9 mouse cellular contexts compared by ENCODE assay signal in the genomic region with DNA sequence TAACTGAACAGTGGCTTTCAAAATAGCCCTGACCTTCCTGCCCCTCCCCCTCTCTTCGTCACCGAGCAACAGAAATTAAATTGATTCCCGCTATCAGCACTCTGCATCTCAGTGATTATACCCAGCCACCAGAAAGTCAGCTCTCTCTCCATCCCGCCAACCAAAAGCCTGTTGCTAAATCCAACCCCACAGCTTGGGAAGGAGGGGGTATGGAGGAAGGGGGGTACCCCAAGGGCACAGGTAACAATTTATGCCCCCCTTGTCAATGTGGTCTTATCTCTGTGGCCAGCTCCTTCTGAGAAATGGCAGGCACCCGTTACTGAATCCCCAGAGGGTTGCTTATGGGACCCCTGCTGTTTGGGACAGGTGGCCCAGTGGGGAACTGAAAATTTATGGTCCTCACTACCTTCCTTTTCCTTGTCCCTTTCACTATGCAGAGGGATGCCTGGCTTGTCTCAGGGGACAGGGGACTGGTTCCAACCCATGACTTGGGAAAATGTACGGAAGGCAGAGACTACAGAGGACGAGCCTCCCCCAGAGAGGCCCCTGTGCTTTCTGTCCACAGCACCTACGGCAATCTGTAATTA.
DNase-seq lines count a peak whose midpoint lies in the region; ATAC-seq and TF ChIP-seq lines count a peak whose summit lies in the region.
"Had no signal": no experiment of that assay in that cellular context is flagged by ENCODE, and none has a peak within 500 bp of the region (broad histone marks: within the 10 kb centered on the region; RNA-seq: fewer than 3 reads in every experiment).

No protein-coding gene starts in this region.

- 47% methylated on average over 8 of the region's 8 CpGs for WGBS in lung, embryonic 16.5 days
- 16% methylated on average over 8 of the region's 8 CpGs for WGBS in limb, embryonic 12.5 days
- 59% methylated on average over 8 of the region's 8 CpGs for WGBS in stomach, postnatal 0 days

- H3K4me1 ChIP-seq in lung, embryonic 16.5 days (replicated peaks; ENCODE audit: control insufficient read depth, insufficient read depth, low read length), result peaks cover 69% of the 10 kb centered on the region
- H3K4me1 ChIP-seq in limb, embryonic 12.5 days (replicated peaks), result peaks cover 95% of the 10 kb centered on the region
- H3K4me1 ChIP-seq in stomach, postnatal 0 days (replicated peaks; ENCODE audit: control insufficient read depth, insufficient read depth), result peaks cover 25% of the 10 kb centered on the region

- H3K4me3 ChIP-seq in lung, embryonic 16.5 days (ENCODE audit: low read length), result no peak overlapping the region
- H3K4me3 ChIP-seq in limb, embryonic 12.5 days (replicated peaks), result no peak overlapping the region
- H3K4me3 ChIP-seq in stomach, postnatal 0 days (ENCODE audit: low read depth, low read length), result no peak overlapping the region

- no peaks in the 10 kb centered on the region for H3K36me3 ChIP-seq in lung, embryonic 16.5 days (ENCODE audit: control insufficient read depth, insufficient read depth, low read length)
- no peaks in the 10 kb centered on the region for H3K36me3 ChIP-seq in limb, embryonic 12.5 days
- no peaks in the 10 kb centered on the region for H3K36me3 ChIP-seq in stomach, postnatal 0 days (ENCODE audit: control insufficient read depth, insufficient read depth, low read length)

- no peak for TF ChIP-seq CTCF in stomach, postnatal 0 days (IDR thresholded peaks at IDR 0.05; ENCODE audit: low read depth)

- H3K4me2 ChIP-seq in lung, embryonic 16.5 days (ENCODE audit: low read depth, low read length), result no peak overlapping the region
- H3K4me2 ChIP-seq in limb, embryonic 12.5 days, result peak overlapping the region; percentile 40
- no peak overlapping the region for H3K4me2 ChIP-seq in stomach, postnatal 0 days (replicated peaks; ENCODE audit: low read depth)

- no peak for TF ChIP-seq EP300 in stomach, postnatal 0 days (optimal IDR thresholded peaks at IDR 0.05)

- H3K9me3 ChIP-seq in lung, embryonic 16.5 days (ENCODE audit: control insufficient read depth, low read length), result no peaks in the 10 kb centered on the region
- H3K9me3 ChIP-seq in limb, embryonic 12.5 days, result no peaks in the 10 kb centered on the region
- no peaks in the 10 kb centered on the region for H3K9me3 ChIP-seq in stomach, postnatal 0 days (ENCODE audit: control insufficient read depth, low read length)

- DNase-seq in adrenal gland, adult 2 months, result peak; percentile 57
- no peak for DNase-seq in adrenal gland, postnatal 4 days (ENCODE audit: low spot score in 2 of 2)
- no peak for DNase-seq in lung, postnatal 4 days
- DNase-seq in stomach, postnatal 0 days (ENCODE audit: low spot score), result no peak
- DNase-seq in gastrocnemius, postnatal 4 days (ENCODE audit: low spot score in 2 of 2), result no peak
- no peak for DNase-seq in embryo, embryonic 10 days (ENCODE audit: low spot score)
- DNase-seq: thymus, adult 2 months had no signal

- no peak for ATAC-seq in lung, embryonic 16.5 days (ENCODE audit: low read depth)
- ATAC-seq in limb, embryonic 12.5 days (ENCODE audit: insufficient number of reproducible peaks, insufficient read depth, low FRiP score, low TSS enrichment, low read depth), result peak; percentile 15; the same call in 1 of the 2 replicates
- ATAC-seq in stomach, postnatal 0 days (ENCODE audit: low FRiP score, low TSS enrichment), result no peak

- H3K27ac ChIP-seq in lung, embryonic 16.5 days (ENCODE audit: low read length), result peak overlapping the region; percentile 83
- H3K27ac ChIP-seq in limb, embryonic 12.5 days, result peak overlapping the region; percentile 83
- peak overlapping the region; percentile 69 for H3K27ac ChIP-seq in stomach, postnatal 0 days (replicated peaks)

- peak overlapping the region; percentile 2; the same call in 1 of the 2 replicates for H3K9ac ChIP-seq in lung, embryonic 16.5 days (ENCODE audit: low read length)
- 0 out of 2 replicates have a peak overlapping the region, but pooled peaks have one; percentile 14 for H3K9ac ChIP-seq in limb, embryonic 12.5 days (replicated peaks)
- H3K9ac ChIP-seq in stomach, postnatal 0 days (ENCODE audit: low read length), result no peak overlapping the region

- H3K27me3 ChIP-seq in lung, embryonic 16.5 days (ENCODE audit: control insufficient read depth, insufficient read depth, low read depth, low read length), result no peaks in the 10 kb centered on the region
- peaks cover 20% of the 10 kb centered on the region for H3K27me3 ChIP-seq in limb, embryonic 12.5 days
- no peaks in the 10 kb centered on the region for H3K27me3 ChIP-seq in stomach, postnatal 0 days (ENCODE audit: control insufficient read depth, insufficient read depth, low read length)
